ENCODE assay signal across 11 mouse cellular contexts in genomic region chr10:82910198-82910597, GRCm38 (mm10). TPM values are rescaled to one million over a fixed set of nuclear protein-coding genes. Genes with fewer than 3 reads are reported as not detected.
A peak's percentile ranks its signal among the peaks of the same experiment; 100 is the strongest.
DNase-seq lines count a peak whose midpoint lies in the region; ATAC-seq and TF ChIP-seq lines count a peak whose summit lies in the region.
"Had no signal": no experiment of that assay in that cellular context is flagged by ENCODE, and none has a peak within 500 bp of the region (broad histone marks: within the 10 kb centered on the region; RNA-seq: fewer than 3 reads in every experiment).

No protein-coding gene starts in this region.

- H3K27me3 ChIP-seq in hindbrain, postnatal 0 days (ENCODE audit: insufficient read depth, low read length), result no peaks in the 10 kb centered on the region
- no peaks in the 10 kb centered on the region for H3K27me3 ChIP-seq in hindbrain, embryonic 10.5 days (ENCODE audit: insufficient read depth, poor library complexity, severe bottlenecking)
- H3K27me3 ChIP-seq in thymus, adult 2 months (ENCODE audit: control insufficient read depth, insufficient read depth, low read length), result no peaks in the 10 kb centered on the region
- H3K27me3 ChIP-seq in splenic B cell, adult 2 months (ENCODE audit: control insufficient read depth, insufficient read depth, low read length, poor library complexity, severe bottlenecking), result no peaks in the 10 kb centered on the region
- peaks cover 18% of the 10 kb centered on the region for H3K27me3 ChIP-seq in heart, embryonic 10.5 days (ENCODE audit: insufficient read depth, poor library complexity, severe bottlenecking)

- TF ChIP-seq CTCF in hindbrain, postnatal 0 days (IDR thresholded peaks at IDR 0.05; ENCODE audit: low read depth), result peak; percentile 60
- peak; percentile 63; the same call in 1 of the 2 replicates for TF ChIP-seq CTCF in thymus, adult 2 months (IDR thresholded peaks at IDR 0.05; ENCODE audit: borderline replicate concordance, control insufficient read depth, extremely low read depth, insufficient read depth, low read length, poor library complexity)

- H3K4me2 ChIP-seq in hindbrain, postnatal 0 days (ENCODE audit: low read depth, low read length), result no peak overlapping the region

- H3K4me1 ChIP-seq in hindbrain, postnatal 0 days (ENCODE audit: insufficient read depth, low read length), result no peaks in the 10 kb centered on the region
- peaks cover 7% of the 10 kb centered on the region; the same call in 1 of the 2 replicates for H3K4me1 ChIP-seq in hindbrain, embryonic 10.5 days (replicated peaks)
- peaks cover 3% of the 10 kb centered on the region for H3K4me1 ChIP-seq in thymus, adult 2 months (replicated peaks; ENCODE audit: control insufficient read depth, insufficient read depth, low read length)
- H3K4me1 ChIP-seq in heart, embryonic 10.5 days, result peaks cover 8% of the 10 kb centered on the region

- no peak overlapping the region for H3K4me3 ChIP-seq in hindbrain, postnatal 0 days (ENCODE audit: low read length)
- H3K4me3 ChIP-seq in hindbrain, embryonic 10.5 days, result no peak overlapping the region
- no peak overlapping the region for H3K4me3 ChIP-seq in thymus, adult 2 months (ENCODE audit: control insufficient read depth, insufficient read depth, low read length)
- no peak overlapping the region for H3K4me3 ChIP-seq in heart, embryonic 10.5 days
- H3K4me3 ChIP-seq: liver, embryonic 13.5 days had no signal

- no peak for TF ChIP-seq POLR2A in thymus, adult 2 months (IDR thresholded peaks at IDR 0.05; ENCODE audit: control insufficient read depth, extremely low read depth, insufficient read depth, low read length, poor library complexity)

- H3K27ac ChIP-seq in hindbrain, postnatal 0 days, result no peak overlapping the region
- H3K27ac ChIP-seq in hindbrain, embryonic 10.5 days, result no peak overlapping the region
- H3K27ac ChIP-seq in thymus, adult 2 months (ENCODE audit: control insufficient read depth, insufficient read depth, low read length), result no peak overlapping the region
- H3K27ac ChIP-seq in heart, embryonic 10.5 days, result no peak overlapping the region
- H3K27ac ChIP-seq: embryonic facial prominence, embryonic 10.5 days; liver, embryonic 13.5 days had no signal

- DNase-seq in hindbrain, postnatal 0 days (ENCODE audit: low spot score), result no peak
- no peak for DNase-seq in hindbrain, embryonic 10.5 days (ENCODE audit: low spot score)
- peak; percentile 34 for DNase-seq in thymus, adult 2 months
- no peak for DNase-seq in thymus, adult 18-20 months
- peak; percentile 63 for DNase-seq in adrenal gland, postnatal 14 days
- peak; percentile 65 for DNase-seq in splenic B cell, adult 2 months (ENCODE audit: low read depth, low spot score)
- no peak for DNase-seq in heart, embryonic 10.5 days (ENCODE audit: low spot score)
- no peak for DNase-seq in urinary bladder, postnatal 4 days (ENCODE audit: low spot score in 2 of 2)
- DNase-seq: gastrocnemius, postnatal 36 days; liver, embryonic 13.5 days had no signal

- no peak overlapping the region for H3K9ac ChIP-seq in hindbrain, postnatal 0 days (replicated peaks; ENCODE audit: low read length)
- H3K9ac ChIP-seq: liver, embryonic 13.5 days had no signal

- ATAC-seq in hindbrain, postnatal 0 days, result no peak

- 79% methylated on average over 3 of the region's 3 CpGs for WGBS in hindbrain, postnatal 0 days
- 77% methylated on average over 3 of the region's 3 CpGs for WGBS in hindbrain, embryonic 10.5 days
- WGBS in thymus, adult 2 months, result 76% methylated on average over 3 of the region's 3 CpGs
- 71% methylated on average over 3 of the region's 3 CpGs for WGBS in heart, embryonic 10.5 days

- H3K36me3 ChIP-seq in hindbrain, postnatal 0 days (ENCODE audit: insufficient read depth, low read length), result no peaks in the 10 kb centered on the region
- no peaks in the 10 kb centered on the region for H3K36me3 ChIP-seq in hindbrain, embryonic 10.5 days
- no peaks in the 10 kb centered on the region for H3K36me3 ChIP-seq in thymus, adult 2 months (ENCODE audit: control insufficient read depth, insufficient read depth, low read length)
- H3K36me3 ChIP-seq in splenic B cell, adult 2 months (ENCODE audit: control insufficient read depth, insufficient read depth, low read length, poor library complexity, severe bottlenecking), result no peaks in the 10 kb centered on the region
- H3K36me3 ChIP-seq in heart, embryonic 10.5 days, result no peaks in the 10 kb centered on the region
- H3K36me3 ChIP-seq: embryonic facial prominence, embryonic 10.5 days; liver, embryonic 13.5 days had no signal

- H3K9me3 ChIP-seq in hindbrain, postnatal 0 days (ENCODE audit: low read length), result no peaks in the 10 kb centered on the region
- H3K9me3 ChIP-seq in hindbrain, embryonic 10.5 days, result no peaks in the 10 kb centered on the region
- no peaks in the 10 kb centered on the region for H3K9me3 ChIP-seq in heart, embryonic 10.5 days
- H3K9me3 ChIP-seq: embryonic facial prominence, embryonic 10.5 days; liver, embryonic 13.5 days had no signal

RNA-seq across cellular contexts. Expression of gene Eid3, which starts 43.8 kb away (rescaled TPM):
- 0.50 and 2.6 TPM in 2 replicates for total RNA-seq in hindbrain, postnatal 0 days (2014; rRNA removed)
- polyA plus RNA-seq in hindbrain, postnatal 0 days (2015; fragmentation: Nextera tagmentation; extraction: Ambion mirVana), result 0.26 and 0.33 TPM in 2 replicates
- 0.20 and 0.68 TPM in 2 replicates for polyA plus RNA-seq in hindbrain, embryonic 10.5 days (2016; fragmentation: Nextera tagmentation; extraction: Ambion mirVana)
- polyA plus RNA-seq in thymus, adult 2 months (2012; rRNA removed), result 0.37 and 0.46 TPM in 2 replicates
- 2.3 and 3.0 TPM in 2 replicates for total RNA-seq in adrenal gland, postnatal 14 days (2021)
- polyA plus RNA-seq in heart, embryonic 10.5 days (2016; fragmentation: Nextera tagmentation; extraction: Ambion mirVana), result 0.28 and 0.55 TPM in 2 replicates

Comparison
In these comparisons a context has a peak if more than half of its experiments do, and no peak if none do; other contexts are left out.
1. DNase-seq: peak in thymus, adult 2 months (single experiment), adrenal gland, postnatal 14 days (single experiment) and splenic B cell, adult 2 months (single experiment); none in hindbrain, postnatal 0 days (single experiment), hindbrain, embryonic 10.5 days (single experiment), thymus, adult 18-20 months (0 of 2), heart, embryonic 10.5 days (single experiment) and urinary bladder, postnatal 4 days (0 of 2).